Mouse (Mus musculus) hindbrain, embryonic 12.5 days (tissue): ENCODE results near the gene Lancl1. TPM values are rescaled to one million over a fixed set of nuclear protein-coding genes. Genes with fewer than 3 reads are reported as not detected.
A peak's percentile ranks its signal among the peaks of the same experiment; 100 is the strongest.

Experiments
- ATAC-seq: fragments of 200-750 bp; cut with Nextera tagmentation; 2 replicates; pipeline ENCODE4 v1.8.0; 2017; ENCODE audit warnings: moderate TSS enrichment; ENCODE audit not compliant: low FRiP score
- H3K27ac ChIP-seq: fragments of 300-500 bp; sonication (generic); 2 replicates; pipeline ENCODE4 v1.5.1; 2016; ENCODE audit warnings: mild to moderate bottlenecking
- H3K27me3 ChIP-seq: fragments of 300-500 bp; sonication (generic); 2 replicates; pipeline ENCODE4 v1.6.1; 2016; ENCODE audit warnings: mild to moderate bottlenecking
- H3K36me3 ChIP-seq: fragments of 300-500 bp; sonication (generic); 2 replicates; pipeline ENCODE4 v1.6.1; 2016; ENCODE audit warnings: mild to moderate bottlenecking
- H3K4me1 ChIP-seq: fragments of 300-500 bp; sonication (generic); 2 replicates; pipeline ENCODE4 v1.6.1; 2016
- H3K4me2 ChIP-seq: fragments of 300-500 bp; sonication (generic); replicated peaks from 2 replicates; pipeline ENCODE4 v1.6.1; 2016; ENCODE audit warnings: mild to moderate bottlenecking
- H3K4me3 ChIP-seq: fragments of 300-500 bp; sonication (generic); 2 replicates; pipeline ENCODE4 v1.5.1; 2016; ENCODE audit warnings: mild to moderate bottlenecking
- H3K9ac ChIP-seq: fragments of 300-500 bp; sonication (generic); 2 replicates; pipeline ENCODE4 v1.6.1; 2016; ENCODE audit warnings: mild to moderate bottlenecking, moderate library complexity
- H3K9me3 ChIP-seq: fragments of 300-500 bp; sonication (generic); replicated peaks from 2 replicates; pipeline ENCODE4 v1.6.1; 2016; ENCODE audit warnings: mild to moderate bottlenecking
- WGBS: fragments of 180-500 bp; shearing (Covaris S2); methylation state at CpG from one replicate; pipeline ENCODE4 v1.1.7; 2016; 5-methylcytosine and 5-hydroxymethylcytosine counted together
- polyA plus RNA-seq: library from polyadenylated mRNA; unstranded; fragments of >200 nt; fragmentation: Nextera tagmentation; extraction: Ambion mirVana; gene quantifications from 2 replicates; pipeline ENCODE4 v1.2.1, GENCODE M21; 2016

Lancl1 gene
- 105 and 114 TPM in 2 replicates for polyA plus RNA-seq

DNA sequence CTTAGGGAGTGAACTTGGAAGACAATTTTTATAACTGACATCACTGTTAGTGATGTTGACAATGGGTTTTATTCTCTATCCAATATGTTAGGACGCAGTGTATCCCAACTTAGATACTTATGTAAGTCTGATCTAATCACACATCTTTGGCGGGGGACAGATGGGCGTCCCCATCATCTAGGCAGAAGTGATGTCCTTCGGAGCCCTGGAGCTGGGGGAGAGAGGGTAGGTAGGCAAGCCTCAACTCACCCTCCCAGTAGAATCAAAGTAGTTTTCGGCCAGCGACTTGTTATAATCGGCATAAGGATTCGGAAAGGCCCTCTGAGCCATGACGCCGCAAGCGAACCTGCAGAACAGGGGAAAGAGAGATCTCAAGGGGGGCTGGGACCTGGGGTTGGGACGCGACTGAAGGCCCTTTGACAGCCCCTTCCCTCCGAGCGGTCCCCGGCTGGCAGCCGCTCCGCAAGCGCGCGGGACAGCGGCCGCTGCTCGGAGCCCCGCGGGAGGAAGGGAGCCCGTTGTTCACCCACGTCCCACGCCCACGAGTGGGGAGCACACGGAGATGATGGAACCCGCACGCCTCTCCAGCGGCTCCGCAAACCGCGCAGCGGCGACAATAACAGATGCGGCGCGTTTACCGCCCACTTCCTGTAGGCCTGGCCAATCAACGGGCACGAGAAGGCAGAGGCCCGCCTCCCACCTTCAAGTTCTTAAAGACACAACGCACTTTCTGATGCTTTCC lies at the start of gene Lancl1:
Gene Lancl1, minus strand, starts transcription at position 627 of the 742 bp plus-strand sequence.
- 0 out of 2 replicates have a peak within 1 kb of the TSS, but pooled peaks have one; percentile 49 for H3K27ac ChIP-seq
- H3K36me3 ChIP-seq, result peaks cover 29% of the 10 kb centered on the region
- peak within 1 kb of the TSS; percentile 75 for H3K4me2 ChIP-seq
- peak within 1 kb of the TSS; percentile 81 for H3K9ac ChIP-seq
- peak within 1 kb of the TSS; percentile 71 for H3K4me3 ChIP-seq
- H3K9me3 ChIP-seq, result no peaks in the 10 kb centered on the region
- H3K4me1 ChIP-seq, result peaks cover 13% of the 10 kb centered on the region
- WGBS, result under 1% methylated on average over 39 of the region's 47 CpGs
- H3K27me3 ChIP-seq, result no peaks in the 10 kb centered on the region
- ATAC-seq, result peak; percentile 97

DNA sequence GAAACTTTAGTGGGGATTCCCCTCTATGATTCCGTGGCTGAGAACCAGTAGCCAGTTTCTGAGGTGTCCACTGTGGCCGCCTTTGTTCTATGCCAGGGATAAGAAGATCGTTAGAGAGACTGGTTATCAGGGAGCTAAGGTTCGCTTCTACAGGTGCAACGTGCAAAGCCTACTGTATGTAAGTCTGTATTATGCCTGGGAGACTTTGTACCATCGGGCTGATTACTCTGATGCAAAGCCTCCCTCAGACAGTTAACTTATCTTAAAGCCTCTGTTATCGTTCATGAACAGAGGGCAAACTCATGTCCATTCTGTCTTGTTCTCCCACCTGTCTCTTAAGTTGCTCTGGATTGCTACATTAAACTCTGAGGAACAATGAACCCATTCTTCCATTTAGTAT lies 40.5 kb upstream of the Lancl1 start:
- H3K4me1 ChIP-seq, result no peaks in the 10 kb centered on the region
- ATAC-seq, result no peak
- H3K4me2 ChIP-seq, result no peak overlapping the region
- H3K4me3 ChIP-seq, result no peak overlapping the region
- no peak overlapping the region for H3K9ac ChIP-seq
- H3K9me3 ChIP-seq, result no peaks in the 10 kb centered on the region
- H3K27ac ChIP-seq, result no peak overlapping the region
- no peaks in the 10 kb centered on the region for H3K27me3 ChIP-seq
- H3K36me3 ChIP-seq, result no peaks in the 10 kb centered on the region
- WGBS, result 86% methylated on average over 7 of the region's 7 CpGs

DNA sequence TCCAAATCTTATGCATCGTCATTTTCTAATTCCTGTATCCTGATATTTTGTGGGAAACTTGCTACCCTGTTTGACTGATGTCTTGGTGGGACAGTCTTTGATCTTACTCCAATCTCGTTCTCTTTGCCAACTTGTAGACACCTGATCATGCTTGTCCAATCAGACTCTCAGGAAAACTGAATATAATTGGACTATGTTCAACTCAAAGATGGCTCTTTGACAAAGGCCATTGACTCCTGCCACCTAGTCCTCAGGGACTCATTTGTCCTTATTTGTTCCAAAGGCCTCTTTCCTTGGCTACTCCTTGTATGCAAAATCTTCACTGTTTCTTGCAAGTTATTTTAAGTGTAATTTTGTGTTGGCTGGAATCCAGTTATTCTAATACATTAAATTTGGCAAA lies 40.0 kb upstream of the Lancl1 start:
- WGBS, result 83% methylated on average over 2 of the region's 2 CpGs
- Histone ChIP-seq H3K9me3 (no peaks in the 10 kb centered on the region), H3K27ac (no peak overlapping the region), H3K27me3 (no peaks in the 10 kb centered on the region), H3K36me3 (no peaks in the 10 kb centered on the region), H3K9ac (no peak overlapping the region), H3K4me1 (no peaks in the 10 kb centered on the region), H3K4me2 (no peak overlapping the region), H3K4me3 (no peak overlapping the region)
- no peak for ATAC-seq

DNA sequence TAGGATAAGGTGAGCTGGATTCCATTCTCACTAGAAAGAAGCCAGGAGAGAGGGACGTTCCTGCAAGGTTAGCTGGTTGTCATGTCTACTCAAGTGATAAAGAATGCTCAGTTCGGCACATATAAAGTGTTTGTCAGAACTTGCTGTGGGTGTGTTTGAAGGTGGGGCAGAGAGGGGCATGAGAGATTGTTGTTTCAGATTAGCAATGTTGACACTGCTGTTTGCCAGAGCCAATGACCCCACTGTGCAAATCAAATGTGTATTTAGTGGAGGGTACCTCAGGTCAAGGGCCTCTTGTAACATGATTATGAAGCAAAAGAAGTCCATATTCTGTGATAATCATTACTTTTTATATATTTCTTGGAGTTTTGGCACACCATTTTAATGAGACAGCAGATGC lies 39.1 kb upstream of the Lancl1 start:
- no peak overlapping the region for H3K27ac ChIP-seq
- no peaks in the 10 kb centered on the region for H3K9me3 ChIP-seq
- H3K4me3 ChIP-seq, result no peak overlapping the region
- no peaks in the 10 kb centered on the region for H3K36me3 ChIP-seq
- H3K4me1 ChIP-seq, result no peaks in the 10 kb centered on the region
- no peak overlapping the region for H3K4me2 ChIP-seq
- ATAC-seq, result no peak
- WGBS, result 78% methylated on average over 2 of the region's 2 CpGs
- no peaks in the 10 kb centered on the region for H3K27me3 ChIP-seq
- no peak overlapping the region for H3K9ac ChIP-seq

DNA sequence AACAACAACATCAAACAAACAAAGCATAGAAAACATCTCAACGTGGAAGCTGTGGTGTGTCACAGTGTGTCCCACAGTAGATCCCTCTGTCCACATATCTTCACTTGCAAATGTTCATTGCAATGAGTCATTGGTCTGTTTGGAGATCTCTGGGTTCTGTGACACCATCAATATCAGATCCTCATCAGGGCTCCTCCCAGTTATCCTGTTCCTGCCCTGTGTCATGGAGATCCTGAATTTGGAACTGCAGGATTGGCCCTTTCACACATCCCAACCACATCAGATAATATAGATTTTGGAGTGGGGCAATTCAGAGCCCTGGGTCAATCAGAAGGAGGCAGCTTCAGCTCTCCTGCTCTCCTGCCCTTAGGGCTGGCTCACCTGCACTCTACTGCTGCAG lies 28.9 kb upstream of the Lancl1 start:
- H3K4me1 ChIP-seq, result no peaks in the 10 kb centered on the region
- no peak for ATAC-seq
- H3K27me3 ChIP-seq, result no peaks in the 10 kb centered on the region
- no peaks in the 10 kb centered on the region for H3K36me3 ChIP-seq
- H3K9me3 ChIP-seq, result no peaks in the 10 kb centered on the region
- no peak overlapping the region for H3K4me2 ChIP-seq
- no peak overlapping the region for H3K4me3 ChIP-seq
- no peak overlapping the region for H3K9ac ChIP-seq
- H3K27ac ChIP-seq, result no peak overlapping the region
- WGBS, result 71% methylated on average over 1 of the region's 1 CpGs

DNA sequence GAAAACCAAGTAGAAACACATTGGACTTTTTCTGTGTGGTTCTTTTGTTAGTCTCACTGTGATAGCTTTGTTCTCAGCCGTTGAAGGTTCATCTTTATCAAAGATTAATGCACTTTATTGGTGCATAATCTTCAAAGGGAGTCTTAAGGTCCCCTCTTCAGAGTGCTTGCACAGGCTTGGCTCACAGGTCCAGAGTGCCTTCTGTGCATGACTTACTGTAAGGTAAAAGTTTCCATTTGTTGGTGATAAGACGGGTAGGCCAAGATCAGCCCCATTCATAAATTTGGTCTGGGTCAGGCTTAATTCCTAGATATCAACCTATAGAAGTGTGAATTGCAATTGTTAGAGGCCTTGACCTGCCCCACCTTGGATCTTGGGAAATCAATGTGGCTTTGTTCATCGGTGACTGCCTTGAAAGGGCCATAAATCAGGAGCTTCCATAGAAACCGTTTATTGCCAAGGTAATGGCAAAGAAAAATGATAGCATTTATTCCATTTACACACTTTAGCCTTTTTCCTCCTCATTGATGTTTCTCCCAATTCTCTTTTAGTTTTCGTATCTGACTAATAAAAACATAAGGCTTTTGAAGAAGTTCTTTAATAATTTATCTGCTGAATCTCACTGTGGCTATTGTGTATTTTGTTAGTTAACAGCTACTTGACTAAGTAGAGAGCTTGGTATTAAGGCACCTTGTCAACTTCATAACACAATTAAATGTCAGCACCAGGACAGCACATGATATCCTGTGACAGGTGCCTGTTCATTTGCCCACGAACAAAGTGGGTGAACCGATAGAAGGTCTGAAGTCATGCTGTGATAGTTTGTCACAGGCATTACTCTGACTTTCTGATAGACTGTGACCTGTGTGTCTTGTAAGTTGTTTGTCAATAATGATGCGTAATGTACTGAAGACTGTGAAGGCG lies 26.9 kb upstream of the Lancl1 start:
- ATAC-seq, result no peak
- Histone ChIP-seq H3K27me3 (no peaks in the 10 kb centered on the region), H3K4me2 (no peak overlapping the region), H3K36me3 (no peaks in the 10 kb centered on the region), H3K9ac (no peak overlapping the region), H3K4me3 (no peak overlapping the region), H3K27ac (no peak overlapping the region), H3K4me1 (no peaks in the 10 kb centered on the region), H3K9me3 (no peaks in the 10 kb centered on the region)
- 72% methylated on average over 9 of the region's 9 CpGs for WGBS

DNA sequence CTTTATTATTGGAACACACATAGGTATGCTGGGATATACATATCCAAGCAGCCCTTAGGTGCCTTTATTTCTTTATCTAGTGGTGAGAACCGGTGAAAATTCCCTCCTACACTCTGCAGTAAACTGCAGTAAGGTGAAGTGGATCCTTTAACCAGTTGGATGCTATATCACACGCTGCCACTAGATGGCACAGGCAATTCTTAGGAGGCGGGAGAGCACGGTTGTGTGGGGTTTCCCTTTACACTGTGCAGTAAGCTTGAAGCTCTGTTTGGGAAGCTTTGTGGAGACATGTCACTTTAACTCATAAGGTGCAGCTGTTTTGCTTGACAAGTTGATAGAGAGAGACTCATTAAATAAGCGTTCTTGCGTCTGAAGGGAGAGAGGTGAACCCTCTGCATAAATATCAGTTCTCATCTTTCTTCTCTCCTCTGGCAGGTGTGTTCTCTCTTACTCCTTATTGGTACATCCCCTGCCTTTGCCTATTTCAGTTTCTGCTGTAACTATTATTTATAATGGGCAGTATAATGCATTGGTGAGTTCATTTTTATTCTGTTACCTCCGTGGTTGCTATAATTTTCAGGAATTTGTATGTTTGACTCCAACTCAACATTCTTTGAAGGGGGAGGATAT lies 22.9 kb upstream of the Lancl1 start:
- ATAC-seq, result peak; percentile 77
- H3K9me3 ChIP-seq, result no peaks in the 10 kb centered on the region
- H3K4me2 ChIP-seq, result no peak overlapping the region
- no peaks in the 10 kb centered on the region for H3K27me3 ChIP-seq
- H3K4me3 ChIP-seq, result no peak overlapping the region
- no peaks in the 10 kb centered on the region for H3K36me3 ChIP-seq
- H3K4me1 ChIP-seq, result no peaks in the 10 kb centered on the region
- H3K27ac ChIP-seq, result no peak overlapping the region
- 13% methylated on average over 7 of the region's 7 CpGs for WGBS
- H3K9ac ChIP-seq, result no peak overlapping the region

DNA sequence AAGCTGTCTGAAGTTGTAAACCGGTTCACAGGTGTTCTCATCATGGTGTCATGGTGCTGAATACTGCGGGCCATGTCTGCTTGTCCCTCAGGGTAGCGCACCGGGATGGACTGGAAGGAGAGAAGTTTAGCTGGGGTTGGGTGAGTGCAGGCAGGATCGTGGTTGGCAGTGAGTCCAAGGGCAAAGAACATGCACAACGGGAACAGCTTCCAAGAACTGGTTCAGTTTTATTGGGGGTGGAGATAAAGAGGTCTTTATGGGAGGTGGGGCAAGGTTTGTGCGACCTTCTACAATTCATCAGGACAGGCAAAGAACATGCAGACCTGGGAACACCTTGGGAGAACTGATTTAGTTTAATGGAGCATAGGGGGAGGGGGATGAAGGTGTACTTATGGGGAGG lies 17.1 kb upstream of the Lancl1 start:
- Histone ChIP-seq H3K27me3 (no peaks in the 10 kb centered on the region), H3K9me3 (no peaks in the 10 kb centered on the region), H3K4me3 (no peak overlapping the region), H3K36me3 (no peaks in the 10 kb centered on the region), H3K4me1 (no peaks in the 10 kb centered on the region), H3K27ac (no peak overlapping the region), H3K9ac (no peak overlapping the region), H3K4me2 (no peak overlapping the region)
- no peak for ATAC-seq
- WGBS, result 89% methylated on average over 7 of the region's 7 CpGs

DNA sequence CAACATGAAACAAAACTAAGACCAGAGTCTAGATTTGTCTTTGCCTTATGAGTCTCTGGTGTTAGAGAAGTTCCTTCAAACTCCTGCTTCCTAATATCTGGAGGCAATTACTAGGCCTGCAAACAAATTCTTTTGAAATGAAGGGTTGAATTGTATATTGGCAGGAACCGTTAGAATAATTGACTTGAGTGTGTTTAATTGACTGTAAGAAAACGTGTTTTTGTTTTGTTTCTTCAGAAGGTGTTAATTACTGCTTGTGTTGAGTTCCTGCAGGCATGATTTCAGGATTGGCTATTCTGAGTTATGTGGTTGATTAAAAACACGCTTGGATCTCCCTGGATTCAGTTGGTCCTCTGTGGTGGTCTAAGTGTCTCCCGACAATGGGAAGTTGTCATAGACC lies 14.0 kb upstream of the Lancl1 start:
- Histone ChIP-seq H3K27me3 (no peaks in the 10 kb centered on the region), H3K9ac (no peak overlapping the region), H3K36me3 (no peaks in the 10 kb centered on the region), H3K9me3 (no peaks in the 10 kb centered on the region), H3K4me1 (no peaks in the 10 kb centered on the region), H3K27ac (no peak overlapping the region), H3K4me3 (no peak overlapping the region), H3K4me2 (no peak overlapping the region)
- 76% methylated on average over 4 of the region's 4 CpGs for WGBS
- no peak for ATAC-seq

DNA sequence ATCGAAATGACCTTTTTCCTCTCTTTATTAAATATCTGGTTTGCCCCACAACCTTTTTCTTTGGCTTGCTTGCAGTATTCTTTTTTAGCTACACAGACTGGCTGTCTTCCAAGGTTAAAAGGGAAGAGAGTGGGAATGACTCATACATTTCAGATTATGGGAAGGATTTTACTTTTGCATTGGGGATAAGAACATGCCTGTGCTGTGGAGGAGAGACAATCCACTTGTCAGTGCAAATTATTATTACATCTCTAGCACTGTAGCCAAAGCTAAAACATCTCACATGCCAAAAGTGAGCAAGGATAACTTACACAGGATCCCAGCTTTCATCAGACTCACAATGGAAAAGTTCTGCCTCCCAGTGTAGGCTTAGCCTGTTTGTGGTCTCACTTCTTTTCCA lies 10.9 kb upstream of the Lancl1 start:
- Histone ChIP-seq H3K9ac (no peak overlapping the region), H3K27ac (no peak overlapping the region), H3K9me3 (no peaks in the 10 kb centered on the region), H3K4me2 (no peak overlapping the region), H3K27me3 (no peaks in the 10 kb centered on the region), H3K36me3 (no peaks in the 10 kb centered on the region), H3K4me3 (no peak overlapping the region), H3K4me1 (no peaks in the 10 kb centered on the region)
- WGBS, result 73% methylated on average over 1 of the region's 1 CpGs
- ATAC-seq, result no peak

DNA sequence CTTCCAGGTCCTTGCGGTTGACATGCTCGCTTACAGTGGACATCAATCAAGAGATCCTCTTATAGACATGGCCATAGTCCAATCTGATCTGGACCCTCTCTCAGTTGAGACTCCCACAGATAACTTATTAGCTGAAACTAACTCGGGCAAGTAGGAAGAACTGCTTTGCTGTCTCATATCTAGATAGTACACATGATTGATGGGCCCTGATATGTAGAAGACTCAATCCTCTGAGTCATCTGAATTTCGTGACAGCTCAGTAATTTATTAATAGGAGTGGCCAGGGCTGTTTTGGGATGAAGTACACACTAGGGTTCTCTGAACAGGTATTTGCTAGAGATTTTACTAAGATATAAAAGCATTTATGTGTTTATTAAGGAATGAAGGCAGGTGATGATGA lies 10.0 kb upstream of the Lancl1 start:
- 78% methylated on average over 4 of the region's 4 CpGs for WGBS
- Histone ChIP-seq H3K4me1 (no peaks in the 10 kb centered on the region), H3K27ac (no peak overlapping the region), H3K9me3 (no peaks in the 10 kb centered on the region), H3K36me3 (no peaks in the 10 kb centered on the region), H3K9ac (no peak overlapping the region), H3K4me3 (no peak overlapping the region), H3K27me3 (no peaks in the 10 kb centered on the region), H3K4me2 (no peak overlapping the region)
- no peak for ATAC-seq

DNA sequence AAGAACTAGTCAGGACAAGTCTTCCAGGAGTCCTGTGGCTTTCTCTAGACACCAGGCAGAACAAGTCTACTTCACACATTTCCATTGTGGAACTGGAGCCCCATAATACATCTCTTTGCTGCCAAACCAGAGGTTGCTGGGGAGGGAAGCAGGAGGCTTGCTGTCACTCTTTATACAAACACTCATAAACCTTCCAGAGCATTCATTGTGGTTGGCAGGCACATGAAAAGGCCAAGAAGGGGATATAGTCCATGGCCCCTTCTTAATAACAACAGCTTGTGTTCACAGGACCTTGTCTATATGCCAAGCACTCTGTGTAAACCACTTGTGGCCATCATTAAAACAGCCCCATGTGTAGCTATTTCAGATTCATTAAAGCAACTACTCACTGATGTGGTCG lies 6.4 kb upstream of the Lancl1 start:
- H3K36me3 ChIP-seq, result no peaks in the 10 kb centered on the region
- WGBS, result 71% methylated on average over 1 of the region's 1 CpGs
- ATAC-seq, result no peak
- H3K27ac ChIP-seq, result no peak overlapping the region
- no peak overlapping the region for H3K4me3 ChIP-seq
- no peaks in the 10 kb centered on the region for H3K4me1 ChIP-seq
- H3K9ac ChIP-seq, result no peak overlapping the region
- H3K27me3 ChIP-seq, result no peaks in the 10 kb centered on the region
- H3K4me2 ChIP-seq, result no peak overlapping the region
- H3K9me3 ChIP-seq, result no peaks in the 10 kb centered on the region
